Mouse (Mus musculus) small intestine, adult 2 months (tissue): ENCODE measurements around the gene Rundc1. TPM values are rescaled to one million over a fixed set of nuclear protein-coding genes. Genes with fewer than 3 reads are reported as not detected.
"Not testable (repeated sequence)": the region's sequence is repeated elsewhere in the genome, so short reads cannot be mapped to it uniquely, and the experiment has no call there.

Experiments
- H3K27ac ChIP-seq: fragments of 200-500 bp; 2 replicates; pipeline ENCODE4 v1.5.1; 2012; ENCODE audit warnings: low read depth, low read length, control low read depth, inconsistent platforms; ENCODE audit not compliant: insufficient read depth
- H3K27me3 ChIP-seq: fragments of 200-500 bp; 2 replicates; pipeline ENCODE4 v1.6.1; 2012; ENCODE audit warnings: mild to moderate bottlenecking, moderate library complexity, low read length, inconsistent platforms; ENCODE audit not compliant: control insufficient read depth, insufficient read depth
- H3K36me3 ChIP-seq: fragments of 200-500 bp; 2 replicates; pipeline ENCODE4 v1.6.1; 2012; ENCODE audit warnings: mild to moderate bottlenecking, low read length, control low read depth, inconsistent platforms; ENCODE audit not compliant: control insufficient read depth, insufficient read depth
- H3K4me1 ChIP-seq: fragments of 200-500 bp; 2 replicates; pipeline ENCODE4 v1.6.1; 2012; ENCODE audit warnings: low read length, inconsistent platforms, mixed read lengths; ENCODE audit not compliant: control insufficient read depth, insufficient read depth, insufficient read length
- H3K4me3 ChIP-seq: fragments of 200-500 bp; 2 replicates; pipeline ENCODE4 v1.5.1; 2012; ENCODE audit warnings: low read depth, mild to moderate bottlenecking, control low read depth, inconsistent platforms, low read length, moderate library complexity
- CTCF ChIP-seq: fragments of 200-500 bp; IDR thresholded peaks from 2 replicates; pipeline ENCODE4 v1.5.1; 2012; ENCODE audit warnings: low read depth, mild to moderate bottlenecking, control low read depth, inconsistent platforms, low read length, moderate library complexity, mixed read lengths; ENCODE audit not compliant: insufficient replicate concordance, insufficient read length; ENCODE audit errors: extremely low read depth
- POLR2A ChIP-seq: fragments of 200-500 bp; IDR thresholded peaks from 2 replicates; pipeline ENCODE4 v1.6.1; 2012; ENCODE audit warnings: low read depth, mild to moderate bottlenecking, control low read depth, inconsistent platforms, low read length, moderate library complexity
- WGBS: fragments of 180-500 bp; shearing (Covaris S2); methylation state at CpG from one replicate; pipeline ENCODE4 v1.1.7; 2018; 5-methylcytosine and 5-hydroxymethylcytosine counted together
- polyA plus RNA-seq: library from polyadenylated mRNA; depleted of rRNA; stranded (reverse); fragments of >200 nt; gene quantifications from 2 replicates; pipeline ENCODE4 v1.2.3, GENCODE M21; 2012

The Rundc1 gene
- polyA plus RNA-seq, 1 experiment: 23.7 TPM

- 70% methylated on average over 5 of the region's 5 CpGs for WGBS
- no peak overlapping the region; the same call in 1 of the 2 replicates for H3K4me3 ChIP-seq
Observed at GRCm38 (mm10) chr11:101447786-101448185, 22.9 kb downstream of the Rundc1 start.

GRCm38 (mm10) chr11:101448274-101448746 lies 23.4 kb downstream of the Rundc1 start, which contains the start of gene Ifi35:
TSS of gene Ifi35 (plus strand) at chr11:101448407.
- TF ChIP-seq CTCF: no peak
- TF ChIP-seq POLR2A: peak; percentile 97
- Histone ChIP-seq H3K36me3 (peaks cover 23% of the 10 kb centered on the region), H3K4me1 (peaks cover 11% of the 10 kb centered on the region; the same call in 1 of the 2 replicates), H3K4me3 (peak within 1 kb of the TSS; percentile 86), H3K27me3 (no peaks in the 10 kb centered on the region), H3K27ac (peak within 1 kb of the TSS; percentile 97)
- WGBS: 1% methylated on average over 10 of the region's 10 CpGs

More at GRCm38 (mm10) chr11:101447786-101448185, 22.9 kb downstream of the Rundc1 start:
- H3K36me3 ChIP-seq: peaks cover 23% of the 10 kb centered on the region
- peaks cover 11% of the 10 kb centered on the region; the same call in 1 of the 2 replicates for H3K4me1 ChIP-seq
- no peaks in the 10 kb centered on the region for H3K27me3 ChIP-seq
- H3K27ac ChIP-seq: peak overlapping the region; percentile 58; the same call in 1 of the 2 replicates
- no peak for TF ChIP-seq CTCF

- WGBS: 6% methylated on average over 4 of the region's 4 CpGs
- TF ChIP-seq POLR2A (no peak), CTCF (no peak)
- Histone ChIP-seq H3K36me3 (peaks cover 20% of the 10 kb centered on the region), H3K27ac (peak overlapping the region; percentile 97), H3K27me3 (no peaks in the 10 kb centered on the region), H3K4me3 (peak overlapping the region; percentile 86), H3K4me1 (peaks cover 14% of the 10 kb centered on the region; the same call in 1 of the 2 replicates)
Observed at GRCm38 (mm10) chr11:101448899-101449298, 24.0 kb downstream of the Rundc1 start.

GRCm38 (mm10) chr11:101449596-101449995 lies 24.7 kb downstream of the Rundc1 start:
- H3K36me3 ChIP-seq: peaks cover 13% of the 10 kb centered on the region
- WGBS: 60% methylated on average over 4 of the region's 4 CpGs
- H3K4me1 ChIP-seq: peaks cover 17% of the 10 kb centered on the region; the same call in 1 of the 2 replicates
- not testable (repeated sequence) for H3K27me3 ChIP-seq, H3K4me3 ChIP-seq
- peak overlapping the region; percentile 97; the same call in 1 of the 2 replicates for H3K27ac ChIP-seq

GRCm38 (mm10) chr11:101450394-101450793 lies 25.5 kb downstream of the Rundc1 start:
- no peaks in the 10 kb centered on the region for H3K27me3 ChIP-seq
- H3K27ac ChIP-seq: peak overlapping the region; percentile 21; the same call in 1 of the 2 replicates
- 78% methylated on average over 3 of the region's 3 CpGs for WGBS
- peaks cover 21% of the 10 kb centered on the region; the same call in 1 of the 2 replicates for H3K4me1 ChIP-seq
- H3K4me3 ChIP-seq: peak overlapping the region; percentile 9; the same call in 1 of the 2 replicates
- H3K36me3 ChIP-seq: peaks cover 7% of the 10 kb centered on the region; the same call in 1 of the 2 replicates
- TF ChIP-seq CTCF: peak; percentile 42; the same call in 1 of the 2 replicates
- no peak for TF ChIP-seq POLR2A

GRCm38 (mm10) chr11:101451536-101451935 lies 26.7 kb downstream of the Rundc1 start:
- 55% methylated on average over 10 of the region's 10 CpGs for whole genome bisulfite sequencing
- Histone ChIP-seq H3K4me1 (peaks cover 27% of the 10 kb centered on the region; the same call in 1 of the 2 replicates), H3K27ac (peak overlapping the region; percentile 98), H3K36me3 (peaks cover 4% of the 10 kb centered on the region), H3K4me3 (peak overlapping the region; percentile 41), H3K27me3 (no peaks in the 10 kb centered on the region)
- TF ChIP-seq CTCF (no peak), POLR2A (no peak)

GRCm38 (mm10) chr11:101452093-101452774 lies 27.3 kb downstream of the Rundc1 start:
- Histone ChIP-seq H3K4me1 (peaks cover 27% of the 10 kb centered on the region; the same call in 1 of the 2 replicates), H3K27ac (peak overlapping the region; percentile 98), H3K36me3 (peaks cover 11% of the 10 kb centered on the region), H3K27me3 (no peaks in the 10 kb centered on the region), H3K4me3 (peak overlapping the region; percentile 41; the same call in 1 of the 2 replicates)
- 21% methylated on average over 10 of the region's 10 CpGs for WGBS
- TF ChIP-seq CTCF: no peak
- TF ChIP-seq POLR2A: no peak
